Mouse (Mus musculus) thymus, postnatal 25 days (tissue): Measurements from ENCODE around the gene Fmnl3.

ENCODE experiments used
- DNase-seq: peaks from one replicate; pipeline ENCODE4 v3.0.0; 2022

The Fmnl3 gene

GRCm38 (mm10) chr15:99342194-99342981, 27.9 kb downstream of the Fmnl3 start:
- DNase-seq, result no peak

DNA sequence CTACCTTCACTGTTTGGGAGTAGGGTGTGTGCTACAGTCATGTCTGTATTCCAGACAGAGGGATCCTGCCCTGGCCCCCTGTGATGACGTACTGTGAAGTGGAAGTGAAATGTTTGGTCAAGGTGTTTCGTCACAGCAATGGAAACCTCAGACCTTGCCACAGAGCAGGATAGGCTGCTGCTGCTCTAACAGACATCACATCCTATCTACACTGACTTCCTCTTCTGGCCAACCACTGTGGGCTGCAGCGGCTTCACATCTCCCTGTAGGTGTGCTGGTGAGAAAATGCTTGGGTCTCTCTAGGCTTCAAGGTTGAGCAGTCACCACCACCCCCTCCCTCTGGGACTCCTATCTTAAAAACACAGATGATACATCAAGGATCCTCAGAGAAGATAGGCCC, 29.2 kb downstream of the Fmnl3 start:
- peak; percentile 74 for DNase-seq

GRCm38 (mm10) chr15:99339669-99340068, 30.6 kb downstream of the Fmnl3 start:
- DNase-seq, result no peak

DNA sequence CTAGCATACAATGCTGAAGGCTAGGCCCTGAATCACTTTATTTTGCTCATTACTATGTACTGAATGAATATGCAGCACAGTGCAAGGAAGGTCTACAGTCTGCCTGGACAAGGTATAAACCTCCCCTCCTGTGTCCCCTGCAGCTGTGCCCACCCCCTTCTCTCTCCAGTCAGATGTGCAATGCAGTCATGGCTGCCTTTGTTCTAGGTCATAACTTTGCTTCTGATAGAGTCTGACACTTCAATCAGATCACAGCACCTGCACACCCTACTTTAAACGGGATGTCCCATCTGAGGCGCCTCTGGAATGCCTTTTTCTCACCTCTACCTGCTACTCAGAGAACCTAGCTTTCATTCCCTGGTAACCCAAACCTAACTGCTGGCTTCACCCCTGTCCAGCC, 31.4 kb downstream of the Fmnl3 start:
- peak; percentile 57 for DNase-seq

DNA sequence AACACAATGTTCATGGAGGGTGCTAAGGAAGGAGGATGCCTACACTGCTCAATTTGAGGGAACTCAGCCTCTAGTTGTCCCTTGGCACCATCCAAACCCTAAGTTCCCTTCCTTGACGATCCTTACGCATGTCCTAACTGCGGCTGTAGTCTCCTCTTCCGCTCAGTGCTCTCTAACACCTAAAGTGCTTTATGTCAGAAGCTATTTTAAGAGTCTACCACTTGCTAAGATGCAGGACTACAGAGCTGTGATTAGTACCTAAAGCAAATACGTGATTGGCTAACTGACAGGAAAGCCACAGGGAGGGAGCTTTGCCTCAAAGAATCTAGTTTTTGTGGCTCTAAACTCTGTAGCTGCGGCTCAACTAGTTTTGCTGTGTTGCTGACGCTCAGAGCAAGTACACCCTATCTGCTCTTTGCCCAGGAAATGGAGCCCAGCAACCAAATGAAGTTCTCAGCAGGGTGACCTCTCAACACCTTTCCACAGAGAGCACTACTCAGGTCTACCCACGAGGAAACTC, 34.4 kb downstream of the Fmnl3 start:
- DNase-seq, result peak; percentile 41

GRCm38 (mm10) chr15:99334500-99334899, 35.8 kb downstream of the Fmnl3 start:
- no peak for DNase-seq

DNA sequence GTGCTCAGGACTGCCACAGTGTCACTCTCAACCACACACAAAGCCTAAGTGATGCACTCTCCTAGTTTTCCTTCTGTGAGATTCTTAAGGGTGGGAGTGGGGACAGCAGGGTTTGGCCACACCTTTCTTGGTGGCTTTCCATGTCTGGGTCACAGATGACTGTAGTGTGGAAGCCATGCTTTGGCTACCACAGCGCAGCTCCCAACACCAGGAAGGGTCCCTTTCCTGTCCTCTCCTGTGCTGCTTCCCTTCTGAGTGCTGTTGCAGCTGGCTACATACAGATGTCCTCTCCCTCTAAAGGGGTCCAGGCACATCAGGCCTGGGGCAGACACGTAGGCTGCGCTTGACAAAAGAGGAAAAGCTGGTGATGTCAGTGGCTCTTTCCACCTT, 36.6 kb downstream of the Fmnl3 start:
- DNase-seq, result no peak

- DNase-seq, result peak; percentile 84
Measured at GRCm38 (mm10) chr15:99332921-99333675, 37.2 kb downstream of the Fmnl3 start.

DNA sequence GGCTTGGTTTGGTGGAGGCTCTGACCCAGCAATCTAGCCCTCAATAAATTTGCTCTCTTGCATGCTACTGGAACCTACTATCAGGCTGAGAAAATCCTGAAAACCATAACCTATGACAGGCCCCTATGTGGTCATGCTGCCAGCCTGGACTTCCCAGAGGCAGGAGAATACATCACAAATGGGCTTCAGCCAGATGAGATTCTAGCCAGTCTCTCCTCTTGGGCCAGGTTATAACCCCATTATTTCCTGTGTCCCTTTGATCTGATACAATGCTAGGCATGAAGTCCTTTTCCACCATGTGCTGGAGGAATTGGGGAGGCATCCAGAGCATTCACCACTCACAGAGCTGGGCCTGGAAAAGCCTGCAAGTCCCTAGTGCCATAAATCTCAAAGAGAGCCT, 38.2 kb downstream of the Fmnl3 start:
- DNase-seq, result no peak

GRCm38 (mm10) chr15:99331341-99331740, 38.9 kb downstream of the Fmnl3 start:
- DNase-seq, result no peak

DNA sequence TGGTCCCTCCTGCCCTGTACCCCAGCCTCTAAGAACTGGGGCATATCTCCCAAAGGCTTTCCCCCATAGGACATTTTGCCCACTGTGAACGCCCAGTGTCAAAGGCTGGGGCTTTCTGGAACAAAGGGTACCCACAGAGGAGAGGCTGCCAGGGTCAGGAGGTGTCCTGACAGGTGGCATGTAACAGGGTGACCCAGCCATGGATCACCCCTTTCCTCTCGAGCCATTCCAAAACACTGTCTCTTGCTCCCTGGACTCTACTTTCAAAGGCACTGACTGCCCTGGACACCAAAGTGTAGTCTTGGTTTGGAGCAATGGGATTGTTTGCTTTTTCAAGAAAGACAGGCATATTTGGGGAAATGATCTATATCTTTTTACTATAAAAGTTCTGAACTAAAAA, 40.0 kb downstream of the Fmnl3 start:
- no peak for DNase-seq

DNA sequence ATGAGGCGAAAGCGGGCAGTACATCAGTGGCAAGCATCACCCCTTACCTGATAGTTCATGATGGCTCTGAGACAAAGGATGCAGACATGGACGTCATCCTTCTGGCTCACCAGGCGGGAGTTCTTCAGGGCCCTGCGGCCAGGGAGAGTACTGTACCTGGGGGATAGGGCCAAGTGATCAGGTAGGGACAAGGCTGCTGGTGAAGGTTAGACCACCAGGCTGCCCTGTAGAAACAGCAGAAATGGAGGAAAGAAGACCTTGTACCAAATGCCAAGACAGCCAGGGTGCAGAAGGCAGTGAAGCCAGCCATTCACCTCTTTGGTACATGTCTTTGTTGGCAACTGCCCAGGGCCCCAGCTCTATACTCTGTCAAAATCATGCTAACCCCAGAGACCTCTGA, 42.3 kb downstream of the Fmnl3 start:
- no peak for DNase-seq

GRCm38 (mm10) chr15:99326959-99327358, 43.3 kb downstream of the Fmnl3 start:
- DNase-seq, result peak; percentile 72

DNA sequence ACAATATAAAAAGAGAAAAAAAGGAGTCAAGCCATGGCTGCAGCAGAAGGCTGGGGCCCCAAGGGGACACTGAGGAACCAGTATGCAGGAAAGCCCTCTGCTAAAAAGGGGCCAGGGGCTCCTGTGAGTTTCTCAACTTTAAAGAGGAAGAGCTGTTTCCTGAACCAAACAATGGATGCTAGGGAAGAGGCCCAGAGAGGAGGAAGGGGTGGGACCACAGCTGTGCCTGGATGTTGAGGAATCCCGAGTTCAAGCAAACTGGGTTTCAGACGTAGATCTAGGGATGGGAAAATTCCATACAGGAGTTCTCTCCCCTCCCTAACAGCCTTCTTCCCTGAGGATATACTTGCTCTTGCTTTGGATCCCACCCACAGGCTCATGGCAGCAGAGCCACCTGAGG, 43.9 kb downstream of the Fmnl3 start:
- DNase-seq, result no peak

DNA sequence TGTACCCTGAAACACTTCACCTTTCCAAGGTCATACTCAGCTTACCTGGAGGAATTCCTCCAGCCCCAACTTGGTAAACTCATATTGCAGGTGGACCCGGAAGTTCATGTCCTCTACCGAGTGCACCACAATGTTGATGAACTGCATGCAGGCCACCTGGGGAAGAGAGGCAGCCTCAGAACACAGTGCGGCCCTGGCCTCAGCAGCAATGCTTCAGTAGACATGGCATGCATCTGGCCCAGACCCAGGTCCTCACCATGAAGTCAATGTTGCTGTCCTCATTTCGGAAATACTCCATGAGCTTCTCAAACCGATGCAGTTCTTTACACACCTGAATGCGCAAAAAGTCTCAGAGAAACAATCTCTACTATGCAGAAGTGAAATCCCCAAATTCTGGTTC, 44.7 kb downstream of the Fmnl3 start:
- DNase-seq, result no peak

DNA sequence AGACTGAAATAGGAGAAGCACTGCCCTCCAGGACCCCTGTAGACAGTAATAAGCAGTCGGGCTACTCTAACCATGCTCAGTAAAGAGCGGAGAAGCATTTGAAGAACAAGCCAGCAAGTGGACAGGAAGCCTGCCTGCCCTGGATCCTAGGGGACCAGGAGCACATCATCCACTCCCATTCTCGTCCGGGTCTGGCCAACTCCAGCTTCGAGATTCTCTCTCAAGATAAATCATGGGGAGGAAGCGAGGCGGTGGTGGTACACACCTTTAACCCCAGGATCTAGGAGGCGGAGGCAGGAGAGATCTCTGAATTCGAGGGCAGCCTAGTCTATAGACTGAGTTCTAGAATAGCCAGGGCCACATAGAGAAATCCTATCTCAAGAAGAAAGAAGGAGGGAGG, 46.1 kb downstream of the Fmnl3 start:
- no peak for DNase-seq

DNA sequence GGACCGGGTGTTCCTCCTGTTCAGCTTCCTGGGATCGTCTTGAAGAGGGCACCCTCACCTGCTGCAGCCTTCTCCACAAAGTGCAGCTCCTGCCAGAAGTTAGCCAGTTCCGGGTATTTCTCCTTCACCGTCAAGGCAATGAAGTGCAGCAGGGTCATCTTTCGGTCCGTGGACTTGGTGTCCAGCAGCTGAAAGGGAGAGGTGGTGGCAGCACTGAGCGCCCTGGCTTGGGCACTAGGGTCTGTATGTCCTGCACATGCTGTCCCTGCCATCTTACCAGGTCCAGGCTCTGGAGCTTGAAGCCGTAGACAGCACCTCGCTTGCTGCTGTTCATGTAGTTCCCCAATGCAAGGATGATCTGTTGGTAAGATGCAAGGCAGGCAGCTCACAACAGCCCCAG, 49.3 kb downstream of the Fmnl3 start:
- no peak for DNase-seq

DNA sequence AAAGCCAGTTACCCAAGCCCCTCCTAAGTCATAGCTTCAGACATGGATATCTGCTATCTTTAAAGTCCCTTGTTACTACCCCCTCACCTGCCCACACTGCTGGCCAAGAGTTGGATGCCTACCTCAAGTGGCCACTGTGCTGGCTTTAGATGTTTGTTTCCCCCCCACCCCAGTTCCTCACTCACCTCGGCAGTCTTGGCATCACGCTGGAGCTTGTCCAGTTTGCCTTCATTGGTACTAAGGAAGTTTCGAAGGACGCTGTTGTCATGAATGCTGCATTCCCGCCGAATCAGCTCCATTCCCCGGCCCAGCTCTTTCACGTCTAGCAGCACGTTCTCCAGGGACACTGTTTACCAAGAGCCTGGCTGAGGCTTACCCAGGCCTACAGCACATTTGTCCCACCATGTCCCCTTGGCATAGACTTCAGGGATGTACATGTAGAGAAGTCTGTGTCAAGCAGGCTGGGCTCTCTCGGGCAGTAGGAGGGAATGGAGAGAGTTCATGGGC, 50.1 kb downstream of the Fmnl3 start:
- DNase-seq, result no peak

- no peak for DNase-seq
Measured at GRCm38 (mm10) chr15:99319411-99319871, 50.8 kb downstream of the Fmnl3 start.

DNA sequence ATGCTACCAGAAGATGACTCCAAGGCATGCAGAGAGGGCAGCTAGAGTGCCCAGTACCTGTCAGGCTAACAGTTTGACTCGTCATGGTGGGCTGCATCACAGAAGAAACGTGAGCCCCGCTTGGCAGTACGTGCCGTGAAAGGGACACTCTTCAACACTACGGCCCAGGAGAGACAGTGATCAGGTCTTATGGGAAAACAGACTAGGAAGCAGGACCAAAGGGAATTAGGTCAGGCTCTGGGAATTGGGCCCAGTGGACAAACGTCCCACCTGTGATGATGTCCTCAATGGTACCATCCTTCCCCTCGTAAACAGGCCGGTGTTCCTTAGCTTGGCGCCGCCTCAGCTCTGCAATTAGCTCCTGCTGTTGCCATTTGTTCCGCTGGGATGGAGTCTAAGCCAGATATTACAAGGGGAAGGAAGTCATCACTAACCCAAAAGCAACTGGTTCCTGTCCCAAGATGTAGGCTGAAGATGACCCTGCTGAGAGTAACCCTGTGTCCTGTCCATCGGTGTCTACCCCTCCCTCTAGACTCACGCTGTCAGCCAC, 51.3 kb downstream of the Fmnl3 start:
- no peak for DNase-seq

DNA sequence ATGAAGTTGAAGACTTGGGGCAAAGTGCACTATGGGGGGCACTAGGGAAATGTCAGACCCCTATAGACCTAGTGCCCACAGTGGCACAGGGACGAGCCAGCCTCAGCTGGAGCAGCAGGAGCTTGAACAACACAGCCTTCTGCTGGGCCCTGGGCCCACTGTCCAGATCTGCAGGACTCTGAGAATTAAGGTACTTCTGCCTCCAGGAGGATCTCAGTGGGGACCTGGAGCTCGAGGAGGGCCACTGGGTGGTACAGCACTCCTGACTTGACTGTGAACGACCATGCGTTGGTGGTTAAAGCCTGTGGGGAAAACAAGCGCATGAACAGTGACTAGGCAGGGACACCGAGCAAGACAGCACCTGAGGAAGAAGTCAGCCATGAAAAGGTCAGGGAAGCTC, 52.2 kb downstream of the Fmnl3 start:
- DNase-seq, result no peak

DNA sequence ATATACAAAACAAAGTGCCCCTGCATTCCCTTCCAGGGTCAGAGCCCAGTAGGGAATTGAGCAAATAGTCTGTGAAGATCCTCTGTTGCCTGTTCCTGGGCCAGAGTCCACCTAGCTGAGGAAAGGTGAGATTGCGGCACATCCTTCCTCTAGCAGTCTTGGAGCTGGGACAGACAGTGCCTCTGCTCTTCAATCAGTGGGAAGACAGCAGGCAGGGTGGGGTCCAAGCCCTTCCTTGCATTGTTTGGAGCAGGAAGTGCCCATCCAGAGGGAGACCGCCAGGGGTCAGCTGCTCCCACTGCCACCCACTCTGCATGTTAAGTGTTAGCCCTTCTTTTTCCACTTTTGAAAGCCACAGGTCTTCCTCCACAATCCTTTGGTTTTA, 53.0 kb downstream of the Fmnl3 start:
- no peak for DNase-seq
